7 mouse cellular contexts compared by ENCODE assay signal in the genomic region with DNA sequence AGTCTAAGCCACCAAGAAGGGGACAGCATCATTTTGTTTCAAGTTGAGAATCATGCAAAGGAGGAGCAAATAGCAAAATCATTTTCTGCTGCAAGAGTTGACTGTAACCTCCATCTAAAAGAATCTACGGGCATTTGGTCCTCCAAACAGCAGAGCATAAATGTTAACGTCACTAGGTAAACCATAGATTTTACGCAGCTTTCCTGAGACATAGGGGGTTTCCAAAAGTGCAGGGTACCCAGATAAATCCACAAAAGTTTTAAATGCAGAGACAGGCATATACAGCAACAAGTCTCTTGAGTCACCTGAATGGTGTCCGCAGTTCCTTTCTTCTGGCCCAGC. TPM values are rescaled to one million over a fixed set of nuclear protein-coding genes. Genes with fewer than 3 reads are reported as not detected.
A peak's percentile ranks its signal among the peaks of the same experiment; 100 is the strongest.
DNase-seq lines count a peak whose midpoint lies in the region; ATAC-seq and TF ChIP-seq lines count a peak whose summit lies in the region.

No protein-coding gene starts in this region.

- H3K36me3 ChIP-seq in spleen, adult 2 months (ENCODE audit: control insufficient read depth, insufficient read depth, low read length), result no peaks in the 10 kb centered on the region
- no peaks in the 10 kb centered on the region for H3K36me3 ChIP-seq in forebrain, embryonic 12.5 days (replicated peaks)
- no peaks in the 10 kb centered on the region for H3K36me3 ChIP-seq in liver, embryonic 13.5 days
- no peaks in the 10 kb centered on the region for H3K36me3 ChIP-seq in stomach, postnatal 0 days (ENCODE audit: control insufficient read depth, insufficient read depth, low read length)

- no peak for ATAC-seq in forebrain, embryonic 12.5 days (ENCODE audit: low FRiP score)
- no peak for ATAC-seq in liver, embryonic 13.5 days (ENCODE audit: low read depth)
- peak; percentile 11; the same call in 1 of the 2 replicates for ATAC-seq in stomach, postnatal 0 days (ENCODE audit: low FRiP score, low TSS enrichment)

- WGBS in spleen, adult 2 months, result 8% methylated on average over 4 of the region's 4 CpGs
- 22% methylated on average over 4 of the region's 4 CpGs for WGBS in forebrain, embryonic 12.5 days
- WGBS in liver, embryonic 13.5 days (ENCODE audit: insufficient replicate concordance), result 24% methylated on average over 4 of the region's 4 CpGs
- WGBS in stomach, postnatal 0 days, result 7% methylated on average over 4 of the region's 4 CpGs

- H3K4me3 ChIP-seq in spleen, adult 2 months (ENCODE audit: extremely low read depth, insufficient read depth, insufficient read length), result peak overlapping the region; percentile 100
- peak overlapping the region; percentile 60 for H3K4me3 ChIP-seq in forebrain, embryonic 12.5 days (replicated peaks)
- peak overlapping the region; percentile 67 for H3K4me3 ChIP-seq in liver, embryonic 13.5 days (replicated peaks)
- peak overlapping the region; percentile 71 for H3K4me3 ChIP-seq in stomach, postnatal 0 days (ENCODE audit: low read depth, low read length)

- DNase-seq in spleen, adult 2 months (ENCODE audit: low read depth in 1 of 2, low spot score in 2 of 2), result no peak
- no peak for DNase-seq in spleen, postnatal 36 days (ENCODE audit: low spot score in 2 of 2)
- DNase-seq in liver, embryonic 13.5 days, result no peak
- DNase-seq in stomach, postnatal 0 days (ENCODE audit: low spot score), result no peak
- DNase-seq in thymus, postnatal 25 days, result no peak
- DNase-seq in urinary bladder, adult 18-20 months (ENCODE audit: low spot score in 2 of 2), result no peak

- no peak for TF ChIP-seq POLR2A in spleen, adult 2 months (IDR thresholded peaks at IDR 0.05; ENCODE audit: low read depth, low read length)

- H3K9me3 ChIP-seq in forebrain, embryonic 12.5 days, result no peaks in the 10 kb centered on the region
- H3K9me3 ChIP-seq in liver, embryonic 13.5 days (replicated peaks), result no peaks in the 10 kb centered on the region
- H3K9me3 ChIP-seq in stomach, postnatal 0 days (ENCODE audit: control insufficient read depth, low read length), result no peaks in the 10 kb centered on the region

- H3K9ac ChIP-seq in forebrain, embryonic 12.5 days, result peak overlapping the region; percentile 64
- H3K9ac ChIP-seq in liver, embryonic 13.5 days, result peak overlapping the region; percentile 66
- peak overlapping the region; percentile 53 for H3K9ac ChIP-seq in stomach, postnatal 0 days (ENCODE audit: low read length)

- no peaks in the 10 kb centered on the region for H3K4me1 ChIP-seq in spleen, adult 2 months (ENCODE audit: control insufficient read depth, insufficient read depth, insufficient read length)
- H3K4me1 ChIP-seq in forebrain, embryonic 12.5 days, result peaks cover 5% of the 10 kb centered on the region; the same call in 1 of the 2 replicates
- peaks cover 8% of the 10 kb centered on the region for H3K4me1 ChIP-seq in liver, embryonic 13.5 days (replicated peaks)
- H3K4me1 ChIP-seq in stomach, postnatal 0 days (replicated peaks; ENCODE audit: control insufficient read depth, insufficient read depth), result peaks cover 3% of the 10 kb centered on the region; the same call in 1 of the 2 replicates

- no peak for TF ChIP-seq CTCF in spleen, adult 2 months (IDR thresholded peaks at IDR 0.05; ENCODE audit: extremely low read depth, insufficient read depth, insufficient read length, insufficient replicate concordance)
- TF ChIP-seq CTCF in stomach, postnatal 0 days (IDR thresholded peaks at IDR 0.05; ENCODE audit: low read depth), result no peak

- no peak overlapping the region for H3K27ac ChIP-seq in spleen, adult 2 months (ENCODE audit: insufficient read depth, low read length)
- peak overlapping the region; percentile 90 for H3K27ac ChIP-seq in forebrain, embryonic 12.5 days
- H3K27ac ChIP-seq in liver, embryonic 13.5 days, result 0 out of 2 replicates have a peak overlapping the region, but pooled peaks have one; percentile 44
- H3K27ac ChIP-seq in stomach, postnatal 0 days (replicated peaks), result no peak overlapping the region

- TF ChIP-seq EP300 in stomach, postnatal 0 days (optimal IDR thresholded peaks at IDR 0.05), result no peak

- H3K27me3 ChIP-seq in spleen, adult 2 months (ENCODE audit: control insufficient read depth, insufficient read depth, low read length), result no peaks in the 10 kb centered on the region
- no peaks in the 10 kb centered on the region for H3K27me3 ChIP-seq in forebrain, embryonic 12.5 days
- H3K27me3 ChIP-seq in liver, embryonic 13.5 days, result no peaks in the 10 kb centered on the region
- H3K27me3 ChIP-seq in stomach, postnatal 0 days (ENCODE audit: control insufficient read depth, insufficient read depth, low read length), result no peaks in the 10 kb centered on the region

- H3K4me2 ChIP-seq in forebrain, embryonic 12.5 days, result peak overlapping the region; percentile 49
- H3K4me2 ChIP-seq in liver, embryonic 13.5 days, result peak overlapping the region; percentile 48
- peak overlapping the region; percentile 56 for H3K4me2 ChIP-seq in stomach, postnatal 0 days (replicated peaks; ENCODE audit: low read depth)

RNA-seq across cellular contexts. Expression of gene Gpd2, which starts 56.1 kb away (rescaled TPM):
- 4.8 TPM in 2 replicates for polyA plus RNA-seq in spleen, adult 2 months (2012; rRNA removed)
- polyA plus RNA-seq in forebrain, embryonic 12.5 days (2016; fragmentation: Nextera tagmentation; extraction: Ambion mirVana), result 23.1 and 24.1 TPM in 2 replicates
- polyA plus RNA-seq in liver, embryonic 13.5 days (2015; fragmentation: Nextera tagmentation; extraction: Ambion mirVana), result 10.3 and 11.2 TPM in 2 replicates
- 32.4 and 33.5 TPM in 2 replicates for polyA plus RNA-seq in stomach, postnatal 0 days (2015; fragmentation: Nextera tagmentation; extraction: Ambion mirVana)

RNA-seq across cellular contexts. Expression of gene Nr4a2, which starts 57.5 kb away (rescaled TPM):
- polyA plus RNA-seq in spleen, adult 2 months (2012; rRNA removed), result 0.61 and 1.4 TPM in 2 replicates
- polyA plus RNA-seq in forebrain, embryonic 12.5 days (2016; fragmentation: Nextera tagmentation; extraction: Ambion mirVana), result 18.1 and 18.7 TPM in 2 replicates
- polyA plus RNA-seq in liver, embryonic 13.5 days (2015; fragmentation: Nextera tagmentation; extraction: Ambion mirVana), result 0.29 and 0.49 TPM in 2 replicates
- polyA plus RNA-seq in stomach, postnatal 0 days (2015; fragmentation: Nextera tagmentation; extraction: Ambion mirVana), result 6.4 and 14.1 TPM in 2 replicates

Comparison
In these comparisons a context has a peak if more than half of its experiments do, and no peak if none do; other contexts are left out.
1. H3K27ac ChIP-seq: peak in forebrain, embryonic 12.5 days (single experiment) and liver, embryonic 13.5 days (single experiment); none in spleen, adult 2 months (single experiment) and stomach, postnatal 0 days (single experiment).
2. Peak in every context shown above with its lines, with median percentiles within 50 percentile points of each other: H3K4me3 ChIP-seq, H3K4me2 ChIP-seq and H3K9ac ChIP-seq.